Mouse (Mus musculus): Measurements from ENCODE around the gene Pank4. TPM values are rescaled to one million over a fixed set of nuclear protein-coding genes. Genes with fewer than 3 reads are reported as not detected.

Gene Pank4
- total RNA-seq, 2 experiments from 2014 or later = 41.8 to 43.0 TPM

DNA sequence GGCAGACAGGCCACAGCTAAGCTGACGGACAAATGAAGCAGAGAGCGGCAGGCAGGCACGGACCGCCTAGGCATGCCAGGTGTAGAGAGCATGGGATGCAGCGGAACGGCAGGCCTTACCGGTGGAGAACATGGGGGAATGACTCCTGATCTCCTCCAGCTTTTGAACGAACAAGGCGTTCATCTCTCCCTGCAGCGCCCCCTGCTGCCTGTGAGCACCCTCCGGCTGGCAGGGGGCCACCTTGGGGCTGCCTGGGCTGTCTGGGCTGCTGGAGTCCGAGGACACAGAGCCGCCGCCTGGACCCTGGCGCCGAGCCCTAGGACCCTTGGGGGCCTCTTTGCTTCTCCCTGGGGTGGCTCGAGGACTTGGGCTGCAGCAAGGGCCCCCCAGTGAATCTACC lies 22.2 kb downstream of the Pank4 start:
- peak; percentile 70 to 90 for DNase-seq (ENCODE audit: low spot score in 2 of 2)
- peak; percentile 96 for TF ChIP-seq CTCF (conservative IDR thresholded peaks at IDR 0.05)
- H3K27ac ChIP-seq = peak overlapping the region; percentile 91
- peak overlapping the region; percentile 49 for H3K4me3 ChIP-seq

DNA sequence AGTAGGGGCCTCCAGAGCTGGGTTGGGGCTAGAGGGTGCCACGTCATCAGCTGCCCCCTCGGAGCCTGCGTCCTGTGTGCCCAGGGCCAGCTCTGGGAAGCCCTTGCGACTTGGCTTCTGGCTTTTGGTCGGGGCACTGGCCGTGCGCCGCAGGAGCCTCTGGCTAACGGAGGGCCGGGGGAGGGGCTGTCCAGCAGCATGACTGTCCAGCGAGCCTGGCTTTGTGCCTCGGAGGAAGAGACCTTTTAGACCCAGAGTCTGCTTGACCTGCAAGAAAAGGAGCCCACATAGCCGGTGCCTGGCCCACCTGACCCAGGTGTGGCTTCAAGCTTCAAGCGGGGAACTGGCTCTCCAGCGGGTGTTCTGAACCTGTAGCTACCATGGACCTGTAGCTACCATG lies 22.8 kb downstream of the Pank4 start:
- TF ChIP-seq CTCF (conservative IDR thresholded peaks at IDR 0.05) = no peak
- H3K27ac ChIP-seq = no peak overlapping the region
- no peak for DNase-seq (ENCODE audit: low spot score in 2 of 2)
- H3K4me3 ChIP-seq = no peak overlapping the region

DNA sequence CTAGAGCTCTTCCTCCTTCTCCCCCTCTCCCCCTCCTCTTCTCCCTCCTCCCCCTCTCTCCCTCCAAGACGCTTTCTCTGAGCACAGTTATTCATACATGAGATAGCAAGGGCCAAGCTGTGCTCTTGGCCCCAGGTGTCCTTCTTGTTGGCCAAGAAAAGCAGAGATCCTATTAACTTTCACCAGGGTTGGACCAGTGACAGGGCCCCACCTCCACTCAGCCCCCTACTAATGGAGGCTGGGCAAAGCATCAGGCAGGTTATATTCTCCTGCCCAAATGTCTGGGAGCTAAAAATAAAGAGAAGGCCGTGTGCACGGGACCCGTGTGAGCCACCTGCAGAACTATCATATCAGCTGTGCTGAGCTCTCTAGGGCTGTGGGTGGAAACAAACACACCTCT lies 31.0 kb downstream of the Pank4 start:
- no peak for DNase-seq (ENCODE audit: low spot score in 2 of 2)
- H3K4me3 ChIP-seq = no peak overlapping the region
- no peak overlapping the region for H3K27ac ChIP-seq
- no peak for TF ChIP-seq CTCF (conservative IDR thresholded peaks at IDR 0.05)

DNA sequence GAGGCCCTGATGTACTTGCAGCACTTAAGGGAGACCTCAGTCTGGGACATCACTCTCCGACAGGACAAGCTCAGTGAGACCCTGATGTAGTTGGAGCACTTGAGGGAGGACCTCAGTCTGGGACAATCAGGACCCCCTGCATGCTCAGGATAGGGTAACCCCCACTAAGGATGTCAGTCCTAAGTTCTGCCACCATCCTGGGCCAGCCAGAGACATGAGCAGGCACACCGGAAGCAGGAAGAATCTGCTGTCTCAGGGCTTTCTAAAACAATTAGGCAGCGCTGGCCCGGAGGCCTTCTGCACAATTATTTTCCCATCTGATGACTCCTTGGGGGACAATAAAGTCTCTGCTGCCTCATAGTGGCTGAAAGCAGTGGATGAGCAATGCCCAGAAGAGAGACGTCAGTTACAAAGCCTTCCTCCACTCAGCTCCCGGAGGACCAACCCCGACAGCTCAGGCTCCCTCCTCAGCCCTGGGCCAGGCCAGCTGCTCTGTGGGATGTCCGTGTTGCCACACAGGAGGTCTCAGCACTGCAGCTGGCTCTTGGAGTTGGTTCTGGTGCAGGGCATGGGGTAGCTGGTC lies 32.7 kb downstream of the Pank4 start:
- Histone ChIP-seq H3K27ac (no peak overlapping the region), H3K4me3 (no peak overlapping the region)
- DNase-seq (ENCODE audit: low spot score in 2 of 2) = no peak
- TF ChIP-seq CTCF (conservative IDR thresholded peaks at IDR 0.05) = peak; percentile 60

DNA sequence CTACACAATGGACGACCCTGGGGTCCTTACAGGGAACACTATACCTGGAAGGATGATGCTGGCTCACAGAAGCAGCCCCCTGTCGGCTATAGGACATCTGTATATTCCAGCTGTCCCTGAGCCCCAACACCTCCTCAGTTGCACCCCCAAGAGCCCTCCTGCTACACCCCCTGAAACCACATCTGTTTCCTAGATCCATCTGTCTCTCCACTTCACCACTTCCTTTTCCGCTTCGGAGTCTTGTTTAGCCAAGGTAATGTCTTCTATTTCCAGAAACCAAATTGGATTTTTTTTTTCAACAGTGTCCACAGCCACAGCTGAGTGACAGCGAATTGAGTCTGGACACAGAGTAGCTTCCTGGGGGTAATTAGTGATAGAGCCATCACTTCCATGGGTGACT lies 35.5 kb downstream of the Pank4 start:
- no peak for TF ChIP-seq CTCF (conservative IDR thresholded peaks at IDR 0.05)
- no peak overlapping the region for H3K4me3 ChIP-seq
- no peak overlapping the region for H3K27ac ChIP-seq
- DNase-seq (ENCODE audit: low spot score in 2 of 2) = no peak

DNA sequence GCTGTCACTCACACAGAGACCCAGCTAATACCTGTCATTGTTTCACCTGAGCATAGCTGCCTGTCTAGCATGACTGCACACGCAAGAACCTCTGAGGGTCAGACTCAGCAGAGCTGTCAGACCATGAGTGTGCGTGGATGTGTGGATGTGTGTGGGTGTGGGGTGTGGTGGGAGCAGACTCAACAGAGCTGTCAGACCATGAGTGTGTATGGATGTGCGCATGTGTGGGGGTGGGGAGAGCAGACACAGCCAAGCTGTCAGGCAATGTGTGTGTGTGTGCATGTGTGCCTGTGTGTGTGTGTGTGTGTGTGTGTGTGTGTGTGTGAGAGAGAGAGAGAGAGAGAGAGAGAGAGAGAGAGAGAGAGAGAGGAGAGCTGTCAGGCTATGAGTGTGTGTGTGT lies 41.4 kb downstream of the Pank4 start:
- Histone ChIP-seq H3K4me3 (no peak overlapping the region), H3K27ac (no peak overlapping the region)
- no peak for DNase-seq (ENCODE audit: low spot score in 2 of 2)
- no peak for TF ChIP-seq CTCF (conservative IDR thresholded peaks at IDR 0.05)

DNA sequence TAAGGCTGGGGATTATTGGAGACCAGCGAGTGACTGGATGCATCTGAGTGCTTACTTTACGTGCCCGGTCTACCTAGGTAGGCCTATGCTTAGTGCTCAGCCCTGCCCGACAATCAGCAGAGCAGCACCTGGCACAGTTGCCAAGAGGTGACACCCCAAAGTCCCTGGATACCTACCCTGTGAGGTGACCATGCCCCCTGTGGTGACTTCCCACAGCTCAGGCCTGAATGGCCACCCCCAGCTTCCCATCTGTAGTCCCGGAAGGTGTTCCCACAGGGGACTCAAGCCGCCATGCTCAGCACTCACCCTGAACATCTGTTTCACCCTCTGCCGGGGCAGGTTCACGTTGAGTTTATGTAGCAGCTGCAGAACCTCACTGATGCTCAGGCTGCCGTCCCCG lies 42.4 kb downstream of the Pank4 start:
- Histone ChIP-seq H3K27ac (no peak overlapping the region), H3K4me3 (no peak overlapping the region)
- no peak for DNase-seq (ENCODE audit: low spot score in 2 of 2)
- TF ChIP-seq CTCF (conservative IDR thresholded peaks at IDR 0.05) = no peak

DNA sequence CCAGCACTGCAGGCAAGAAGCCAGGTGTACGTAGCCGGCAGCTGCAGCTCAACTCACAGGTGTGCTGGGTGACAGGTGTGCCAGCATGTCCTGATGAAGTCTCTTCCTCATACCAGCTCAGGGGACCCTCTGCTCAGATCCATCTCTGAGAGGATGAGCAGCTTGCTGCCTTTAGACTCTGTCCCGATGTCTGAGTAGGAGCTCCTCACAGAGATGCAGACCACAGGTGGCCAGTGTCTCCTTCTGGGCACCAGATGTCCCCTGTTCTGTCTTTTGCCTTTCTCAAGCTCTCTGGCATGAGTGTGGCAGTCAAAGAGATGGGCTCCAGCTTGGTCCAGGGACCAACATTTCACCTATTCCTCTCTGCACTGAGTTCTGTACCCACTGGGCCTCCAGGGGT lies 43.7 kb downstream of the Pank4 start:
- DNase-seq (ENCODE audit: low spot score in 2 of 2) = no peak
- no peak overlapping the region for H3K4me3 ChIP-seq
- TF ChIP-seq CTCF (conservative IDR thresholded peaks at IDR 0.05) = no peak
- no peak overlapping the region for H3K27ac ChIP-seq

DNA sequence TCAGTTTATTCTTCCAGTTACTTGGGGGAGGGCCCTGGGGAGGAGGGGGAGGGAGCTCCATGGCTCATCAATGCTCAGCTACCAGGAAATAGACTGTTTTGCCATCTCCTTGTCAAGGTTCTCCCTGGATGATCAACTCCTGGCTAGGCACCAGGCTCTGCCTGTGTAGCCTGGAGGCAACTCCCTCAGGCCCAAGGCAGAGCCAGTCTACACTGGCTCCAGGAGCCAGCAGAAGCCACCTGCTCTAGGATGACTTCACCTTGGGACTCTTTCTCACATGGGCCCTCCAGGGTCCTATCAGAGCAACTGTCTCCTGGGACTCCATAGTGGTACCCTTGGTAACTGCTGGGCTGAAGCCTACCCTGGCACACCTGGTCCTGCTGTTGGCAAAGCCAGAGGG lies 44.2 kb downstream of the Pank4 start:
- Histone ChIP-seq H3K27ac (no peak overlapping the region), H3K4me3 (no peak overlapping the region)
- no peak for TF ChIP-seq CTCF (conservative IDR thresholded peaks at IDR 0.05)
- DNase-seq (ENCODE audit: low spot score in 2 of 2) = no peak

DNA sequence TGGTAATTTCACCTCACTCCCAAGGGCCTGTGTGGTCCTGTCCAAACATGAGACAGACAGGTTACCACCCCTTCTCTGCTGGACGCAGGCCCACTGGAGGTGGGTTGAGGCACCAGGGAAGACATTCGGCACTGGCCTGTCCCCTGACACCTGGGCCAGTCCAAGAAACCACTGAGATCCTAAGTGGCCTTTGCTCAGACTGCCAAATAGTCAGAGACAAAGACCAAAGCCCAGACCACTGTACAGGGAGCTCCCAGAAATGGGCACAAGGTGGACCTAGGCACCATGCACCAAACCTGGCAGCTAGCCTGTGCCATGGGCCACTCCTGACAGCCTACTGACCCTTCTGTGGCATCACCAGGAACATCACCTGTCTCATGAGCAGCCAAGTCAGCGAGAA lies 45.3 kb downstream of the Pank4 start:
- DNase-seq (ENCODE audit: low spot score in 2 of 2) = no peak
- no peak overlapping the region for H3K27ac ChIP-seq
- no peak overlapping the region for H3K4me3 ChIP-seq
- no peak for TF ChIP-seq CTCF (conservative IDR thresholded peaks at IDR 0.05)

DNA sequence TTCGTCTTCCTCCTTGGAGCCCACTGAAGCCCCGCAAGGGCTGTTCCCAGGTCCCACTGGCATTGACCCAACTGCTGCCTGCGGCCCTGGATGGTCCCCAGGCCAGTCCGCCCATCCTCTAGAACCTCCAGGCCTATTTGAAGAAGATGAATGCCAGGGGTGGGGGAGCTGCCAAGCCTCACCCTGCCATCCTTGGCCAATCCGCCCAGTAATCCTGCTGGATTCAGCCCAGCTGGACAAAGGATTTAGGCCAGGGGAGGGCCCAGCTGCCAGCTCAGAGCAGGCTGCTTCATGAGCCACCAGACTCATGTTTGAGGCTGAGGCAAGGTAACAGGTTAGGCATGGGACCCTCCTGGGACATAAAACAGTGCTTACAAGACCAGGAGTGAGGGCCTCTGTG lies 46.9 kb downstream of the Pank4 start:
- H3K4me3 ChIP-seq = no peak overlapping the region
- no peak for TF ChIP-seq CTCF (conservative IDR thresholded peaks at IDR 0.05)
- H3K27ac ChIP-seq = peak overlapping the region; percentile 59; the same call in 1 of the 2 replicates
- peak in 1 of 2 experiments; percentile 65 for DNase-seq (ENCODE audit: low spot score in 2 of 2)

DNA sequence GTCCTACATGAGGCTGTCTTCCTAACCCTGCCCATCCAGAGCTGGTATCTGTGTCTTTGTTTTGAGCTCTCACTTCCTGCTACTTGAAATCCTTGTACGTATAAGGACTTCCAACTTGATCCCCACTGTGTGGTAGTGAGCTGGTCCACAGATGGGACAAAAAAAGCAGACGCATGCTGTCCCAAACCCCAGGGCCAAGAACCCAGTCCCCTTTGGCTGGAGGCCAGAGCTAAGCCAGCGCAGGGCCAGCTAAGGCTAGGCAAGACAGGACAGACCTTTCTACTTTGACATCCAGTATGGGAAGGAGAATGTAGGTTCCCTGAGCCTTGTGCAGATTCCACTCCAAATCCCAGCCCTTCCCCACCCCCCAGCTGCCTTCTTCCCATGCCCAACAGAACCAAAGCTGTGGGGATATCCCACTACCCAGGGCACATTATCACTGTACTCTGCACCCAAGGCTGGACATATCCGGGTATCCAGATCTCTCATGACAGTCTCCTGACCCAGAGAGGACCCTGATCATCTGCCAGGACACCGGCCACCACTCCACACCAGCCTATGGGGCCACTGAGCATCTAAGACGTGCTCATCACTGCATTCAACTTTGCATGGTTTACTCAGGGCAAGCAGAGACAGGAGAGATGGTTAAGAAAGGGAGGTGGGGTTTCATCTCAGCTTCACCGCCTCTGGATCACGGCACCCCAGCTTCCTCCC lies 47.5 kb downstream of the Pank4 start:
- H3K27ac ChIP-seq = peak overlapping the region; percentile 59
- DNase-seq (ENCODE audit: low spot score in 2 of 2) = no peak
- H3K4me3 ChIP-seq = no peak overlapping the region
- no peak for TF ChIP-seq CTCF (conservative IDR thresholded peaks at IDR 0.05)

DNA sequence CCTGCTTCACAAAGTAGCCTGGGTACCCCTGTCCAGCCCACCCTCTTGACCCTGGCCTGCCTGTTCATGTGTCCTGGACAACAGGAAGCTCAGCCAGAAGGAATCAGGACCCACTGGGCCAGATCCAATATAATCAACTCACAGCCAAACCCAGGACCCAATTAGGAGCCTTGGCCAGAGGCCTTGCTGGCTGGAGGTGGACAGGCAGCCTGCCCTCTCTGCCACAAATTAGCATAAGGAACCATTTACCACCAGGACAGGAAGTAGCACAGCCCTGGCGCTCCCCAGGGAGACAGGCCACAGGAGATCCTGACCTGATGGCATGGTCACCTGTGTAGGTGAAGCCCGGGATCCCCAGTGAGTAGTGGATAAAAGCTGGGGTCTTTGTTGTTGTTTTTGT lies 48.2 kb downstream of the Pank4 start:
- TF ChIP-seq CTCF (conservative IDR thresholded peaks at IDR 0.05) = no peak
- Histone ChIP-seq H3K4me3 (no peak overlapping the region), H3K27ac (peak overlapping the region; percentile 59; the same call in 1 of the 2 replicates)
- DNase-seq (ENCODE audit: low spot score in 2 of 2) = no peak

DNA sequence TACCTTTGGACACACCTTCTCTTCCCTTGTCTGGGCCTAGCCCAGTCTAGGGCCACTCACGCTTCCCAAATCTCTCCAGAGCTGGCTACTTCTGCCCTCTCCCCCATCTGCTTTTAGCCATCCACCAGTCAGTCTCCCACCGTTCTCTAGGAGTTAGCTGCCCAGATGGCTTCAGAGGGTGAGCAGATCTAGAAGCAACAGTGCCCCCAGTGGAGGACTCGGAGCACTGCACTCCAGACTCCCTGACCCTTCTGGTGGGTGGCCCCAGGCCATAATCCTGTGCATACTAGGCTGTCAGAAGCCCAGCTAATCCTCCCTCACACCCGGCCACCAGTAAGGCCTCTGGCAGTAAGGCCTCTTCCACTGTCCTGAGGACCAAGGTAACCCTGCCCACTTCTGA lies 48.9 kb downstream of the Pank4 start:
- no peak overlapping the region for H3K27ac ChIP-seq
- DNase-seq (ENCODE audit: low spot score in 2 of 2) = peak; percentile 55 to 67
- H3K4me3 ChIP-seq = no peak overlapping the region
- peak; percentile 93 for TF ChIP-seq CTCF (conservative IDR thresholded peaks at IDR 0.05)
